Comparison of ENCODE assay signal across 8 mouse cellular contexts in genomic region chr9:63378174-63378573, GRCm38 (mm10). TPM values are rescaled to one million over a fixed set of nuclear protein-coding genes. Genes with fewer than 3 reads are reported as not detected.
DNase-seq lines count a peak whose midpoint lies in the region; ATAC-seq and TF ChIP-seq lines count a peak whose summit lies in the region.

No protein-coding gene starts in this region.

- intact Hi-C loops in heart, adult 2 months (cut with DNase I), result loop anchor here (10.0 kb wide), 1 partner anchor 533 kb away; no protein-coding TSS in a partner anchor
- intact Hi-C loops in heart, postnatal 14 days (cut with DNase I), result no loop called here

- TF ChIP-seq POLR2A in heart, adult 2 months (IDR thresholded peaks at IDR 0.05; ENCODE audit: insufficient read depth, low read depth, low read length), result no peak
- no peak for TF ChIP-seq POLR2A in ES-Bruce4 (IDR thresholded peaks at IDR 0.05; ENCODE audit: insufficient read depth, low read length)

- H3K9me3 ChIP-seq in ES-Bruce4 (replicated peaks; ENCODE audit: control insufficient read depth, insufficient read depth, low read length, poor library complexity, severe bottlenecking), result no peaks in the 10 kb centered on the region
- H3K9me3 ChIP-seq in forebrain, embryonic 15.5 days, result no peaks in the 10 kb centered on the region
- H3K9me3 ChIP-seq in liver, embryonic 14.5 days (ENCODE audit: control insufficient read depth, low read length), result no peaks in the 10 kb centered on the region

- no peak for ATAC-seq in forebrain, embryonic 15.5 days (replicated peaks)
- no peak for ATAC-seq in liver, embryonic 14.5 days (ENCODE audit: insufficient read depth)

- H3K27me3 ChIP-seq in heart, adult 2 months (ENCODE audit: control insufficient read depth, insufficient read depth, low read length), result no peaks in the 10 kb centered on the region
- no peaks in the 10 kb centered on the region for H3K27me3 ChIP-seq in ES-Bruce4 (ENCODE audit: control insufficient read depth, insufficient read depth, low read length, poor library complexity, severe bottlenecking)
- no peaks in the 10 kb centered on the region for H3K27me3 ChIP-seq in forebrain, embryonic 15.5 days
- no peaks in the 10 kb centered on the region for H3K27me3 ChIP-seq in liver, embryonic 14.5 days (ENCODE audit: control insufficient read depth, insufficient read depth, low read length)

- WGBS in heart, adult 2 months, result 12% methylated on average over 8 of the region's 8 CpGs
- WGBS in forebrain, embryonic 15.5 days, result 16% methylated on average over 8 of the region's 8 CpGs
- WGBS in liver, embryonic 14.5 days (ENCODE audit: insufficient replicate concordance), result 15% methylated on average over 8 of the region's 8 CpGs

- H3K9ac ChIP-seq in heart, adult 2 months (ENCODE audit: low read depth, low read length), result peak overlapping the region; percentile 97
- H3K9ac ChIP-seq in ES-Bruce4 (ENCODE audit: low read depth, poor library complexity, severe bottlenecking), result peak overlapping the region; percentile 87
- H3K9ac ChIP-seq in forebrain, embryonic 15.5 days (replicated peaks), result peak overlapping the region; percentile 98
- peak overlapping the region; percentile 78 for H3K9ac ChIP-seq in liver, embryonic 14.5 days (replicated peaks)

- H3K79me2 ChIP-seq in heart, adult 2 months (replicated peaks; ENCODE audit: control insufficient read depth, insufficient read depth, low read length), result no peaks in the 10 kb centered on the region

- H3K36me3 ChIP-seq in heart, adult 2 months (ENCODE audit: control insufficient read depth, insufficient read depth, low read length), result no peaks in the 10 kb centered on the region; the same call in 1 of the 2 replicates
- no peaks in the 10 kb centered on the region for H3K36me3 ChIP-seq in ES-Bruce4 (ENCODE audit: control insufficient read depth, insufficient read depth, low read length, poor library complexity, severe bottlenecking)
- H3K36me3 ChIP-seq in forebrain, embryonic 15.5 days, result no peaks in the 10 kb centered on the region
- H3K36me3 ChIP-seq in liver, embryonic 14.5 days (replicated peaks; ENCODE audit: control insufficient read depth, insufficient read depth, low read depth), result no peaks in the 10 kb centered on the region

- no peak for DNase-seq in heart, adult 2 months
- no peak for DNase-seq in heart, postnatal 14 days
- DNase-seq in liver, embryonic 14.5 days (ENCODE audit: low read depth in 3 of 3, low spot score in 3 of 3), result no peak
- DNase-seq in thymus, postnatal 0 days (ENCODE audit: low spot score), result no peak
- no peak for DNase-seq in cerebellum, postnatal 4 days (ENCODE audit: low spot score in 2 of 2)
- no peak for DNase-seq in gastrocnemius, adult 8-10 months (ENCODE audit: low spot score in 2 of 2)

- peak overlapping the region; percentile 64 for H3K4me3 ChIP-seq in heart, adult 2 months
- peak overlapping the region; percentile 81 for H3K4me3 ChIP-seq in ES-Bruce4 (ENCODE audit: low read depth, low read length)
- H3K4me3 ChIP-seq in forebrain, embryonic 15.5 days, result peak overlapping the region; percentile 97
- peak overlapping the region; percentile 82 to 95 for H3K4me3 ChIP-seq in liver, embryonic 14.5 days (ENCODE audit: insufficient read depth in 1 of 2, low read depth in 2 of 2, low read length in 2 of 2)

- no peak for TF ChIP-seq CTCF in heart, adult 2 months (IDR thresholded peaks at IDR 0.05)
- TF ChIP-seq CTCF in ES-Bruce4 (IDR thresholded peaks at IDR 0.05; ENCODE audit: low read depth, low read length), result no peak
- no peak for TF ChIP-seq CTCF in liver, embryonic 14.5 days (IDR thresholded peaks at IDR 0.05; ENCODE audit: low read depth)

- H3K4me1 ChIP-seq in heart, adult 2 months (ENCODE audit: control insufficient read depth, insufficient read depth, low read length), result peaks cover 1% of the 10 kb centered on the region; the same call in 1 of the 2 replicates
- H3K4me1 ChIP-seq in ES-Bruce4 (ENCODE audit: control insufficient read depth, insufficient read depth, low read length), result no peaks in the 10 kb centered on the region
- peaks cover 37% of the 10 kb centered on the region for H3K4me1 ChIP-seq in forebrain, embryonic 15.5 days
- peaks cover 9 to 11% of the 10 kb centered on the region in 2 experiments for H3K4me1 ChIP-seq in liver, embryonic 14.5 days (replicated peaks; ENCODE audit: control insufficient read depth in 2 of 2, insufficient read depth in 2 of 2, low read length in 1 of 2)

- peak overlapping the region; percentile 93 for H3K4me2 ChIP-seq in forebrain, embryonic 15.5 days (replicated peaks)
- peak overlapping the region; percentile 82 for H3K4me2 ChIP-seq in liver, embryonic 14.5 days (ENCODE audit: low read depth)

- peak overlapping the region; percentile 91 for H3K27ac ChIP-seq in heart, adult 2 months
- H3K27ac ChIP-seq in ES-Bruce4 (ENCODE audit: insufficient read depth, low read length), result no peak overlapping the region
- peak overlapping the region; percentile 86 for H3K27ac ChIP-seq in forebrain, embryonic 15.5 days (replicated peaks)
- no peak overlapping the region for H3K27ac ChIP-seq in liver, embryonic 14.5 days

- TF ChIP-seq EP300 in heart, adult 2 months (IDR thresholded peaks at IDR 0.05; ENCODE audit: insufficient read depth, low read depth, low read length), result no peak
- no peak for TF ChIP-seq EP300 in ES-Bruce4 (IDR thresholded peaks at IDR 0.05; ENCODE audit: insufficient read depth, low read depth, low read length)
- no peak for TF ChIP-seq EP300 in liver, embryonic 14.5 days (IDR thresholded peaks at IDR 0.05; ENCODE audit: low read depth)

RNA-seq across cellular contexts. Expression of gene Map2k5, which starts 0.5 kb away (rescaled TPM):
- total RNA-seq in heart, adult 2 months (2021), result 10 to 100 TPM; 17.9 to 20.7 TPM
- 31.8 and 34.2 TPM in 2 replicates for polyA plus RNA-seq in heart, adult 2 months (2012; rRNA removed)
- total RNA-seq in heart, postnatal 14 days (2021), result 10 to 100 TPM; 20.6 to 21.0 TPM
- polyA plus RNA-seq in ES-Bruce4 (2011; ENCODE audit: insufficient read depth, insufficient read length, low read depth, missing spikeins), result 24.1 and 27.8 TPM in 2 replicates
- 38.0 and 39.8 TPM in 2 replicates for polyA plus RNA-seq in forebrain, embryonic 15.5 days (2015; fragmentation: Nextera tagmentation; extraction: Ambion mirVana)
- polyA plus RNA-seq in liver, embryonic 14.5 days (2012; rRNA removed), result 4.8 and 6.1 TPM in 2 replicates
- polyA plus RNA-seq in liver, embryonic 14.5 days (2014; fragmentation: Nextera tagmentation; extraction: Ambion mirVana), result 7.4 and 8.4 TPM in 2 replicates
- polyA plus RNA-seq in thymus, postnatal 0 days (2015; fragmentation: Nextera tagmentation; extraction: Ambion mirVana), result 42.2 and 47.1 TPM in 2 replicates
- total RNA-seq in gastrocnemius, adult 8-10 months (2022), result 10 to 100 TPM; 13.9 to 16.2 (median 14.8) TPM

RNA-seq across cellular contexts. Expression of gene 2300009A05Rik, which starts 20.9 kb away (rescaled TPM):
- 10 to 100 TPM; 30.7 to 34.4 TPM for total RNA-seq in heart, adult 2 months (2021)
- 31.2 and 55.5 TPM in 2 replicates for polyA plus RNA-seq in heart, adult 2 months (2012; rRNA removed)
- total RNA-seq in heart, postnatal 14 days (2021), result 10 to 100 TPM; 51.4 to 55.9 TPM
- 11.4 and 12.0 TPM in 2 replicates for polyA plus RNA-seq in ES-Bruce4 (2011; ENCODE audit: insufficient read depth, insufficient read length, low read depth, missing spikeins)
- polyA plus RNA-seq in forebrain, embryonic 15.5 days (2015; fragmentation: Nextera tagmentation; extraction: Ambion mirVana), result 66.1 and 69.8 TPM in 2 replicates
- 10.2 and 18.0 TPM in 2 replicates for polyA plus RNA-seq in liver, embryonic 14.5 days (2012; rRNA removed)
- 23.9 and 24.4 TPM in 2 replicates for polyA plus RNA-seq in liver, embryonic 14.5 days (2014; fragmentation: Nextera tagmentation; extraction: Ambion mirVana)
- 113 and 119 TPM in 2 replicates for polyA plus RNA-seq in thymus, postnatal 0 days (2015; fragmentation: Nextera tagmentation; extraction: Ambion mirVana)
- total RNA-seq in gastrocnemius, adult 8-10 months (2022), result 10 to 100 TPM; 13.8 to 25.5 (median 22.0) TPM

Comparison
In these comparisons a context has a peak if more than half of its experiments do, and no peak if none do; other contexts are left out.
1. H3K27ac ChIP-seq: peak in heart, adult 2 months (single experiment) and forebrain, embryonic 15.5 days (single experiment); none in ES-Bruce4 (single experiment) and liver, embryonic 14.5 days (single experiment).
2. Peak in every context shown above with its lines, with median percentiles within 50 percentile points of each other: H3K4me3 ChIP-seq and H3K9ac ChIP-seq.